Mouse (Mus musculus): Measurements from ENCODE around the gene Rrm1. TPM values are rescaled to one million over a fixed set of nuclear protein-coding genes. Genes with fewer than 3 reads are reported as not detected.
A peak's percentile ranks its signal among the peaks of the same experiment; 100 is the strongest.

Rrm1 gene
- total RNA-seq, 2 experiments from 2014 or later = 15.3 to 21.8 TPM

- TF ChIP-seq CTCF (IDR thresholded peaks at IDR 0.05) = peak; percentile 98
- Histone ChIP-seq H3K27ac (peak overlapping the region; percentile 44; the same call in 1 of the 2 replicates), H3K4me3 (peak overlapping the region; percentile 74)
- peak; percentile 92 for DNase-seq
- intact Hi-C loops (cut with DNase I) = loop anchor here (2.0 to 5.0 kb wide), 3 partner anchors 54 to 404 kb away; partner anchors contain the start of genes Olfr571 and Trim21
These were observed 71.4 kb downstream of the Rrm1 start for GRCm38 (mm10) chr7:102512814-102513435.

DNA sequence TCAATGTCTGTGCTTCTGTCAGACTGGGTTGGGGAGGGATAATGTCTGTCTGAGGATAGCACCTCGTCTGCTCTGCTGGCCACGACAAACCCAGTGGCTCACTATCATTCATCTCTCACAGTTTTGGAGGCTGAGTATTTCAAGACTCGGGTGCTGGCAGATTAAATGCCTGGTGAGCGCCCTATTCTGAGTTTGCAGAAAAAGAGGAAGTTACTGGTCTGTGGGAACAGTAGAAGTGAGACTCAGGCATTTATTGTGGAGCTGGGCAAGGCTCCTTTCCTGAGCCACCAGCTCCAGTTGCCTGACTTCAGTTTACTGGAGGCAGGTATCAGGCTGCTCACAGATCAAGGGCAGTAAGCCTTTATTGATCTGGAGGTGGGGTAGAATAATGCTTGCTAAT lies 72.6 kb downstream of the Rrm1 start:
- DNase-seq = no peak
- TF ChIP-seq CTCF (IDR thresholded peaks at IDR 0.05) = no peak
- Histone ChIP-seq H3K27ac (no peak overlapping the region), H3K4me3 (no peak overlapping the region)
- intact Hi-C loops (cut with DNase I) = loop anchor here (5.0 kb wide), 2 partner anchors 53 to 403 kb away; partner anchors contain the start of genes Olfr571 and Trim21

GRCm38 (mm10) chr7:102516261-102517050 lies 75.0 kb downstream of the Rrm1 start:
- no peak for TF ChIP-seq CTCF (IDR thresholded peaks at IDR 0.05)
- intact Hi-C loops (cut with DNase I) = no loop called here
- no peak for DNase-seq

GRCm38 (mm10) chr7:102517051-102517335 lies 75.5 kb downstream of the Rrm1 start:
- TF ChIP-seq CTCF (IDR thresholded peaks at IDR 0.05) = no peak
- no peak overlapping the region for H3K4me3 ChIP-seq
- intact Hi-C loops (cut with DNase I) = no loop called here
- no peak overlapping the region for H3K27ac ChIP-seq
- no peak for DNase-seq

More at GRCm38 (mm10) chr7:102516261-102517050, 75.0 kb downstream of the Rrm1 start:
- Histone ChIP-seq H3K27ac (no peak overlapping the region), H3K4me3 (no peak overlapping the region)

Other genes with a start within 250 kb of the Rrm1 start
- gene Nup98, start 231.5 kb upstream of the Rrm1 start, total RNA-seq (2021) = 10 to 100 TPM; 27.0 to 28.0 TPM
- 10 to 100 TPM; 27.2 to 29.4 TPM for gene Pgap2, start 231.5 kb upstream of the Rrm1 start, total RNA-seq (2021)
- gene Rhog, start 185.6 kb upstream of the Rrm1 start, total RNA-seq (2021) = 10 to 100 TPM; 14.7 to 17.0 TPM
- gene Stim1, start 173.9 kb upstream of the Rrm1 start, total RNA-seq (2021) = 100 to 1,000 TPM; 156 to 196 TPM
- gene Olfr543, start 40.0 kb downstream of the Rrm1 start, total RNA-seq (2021) = not detected
- gene Olfr544, start 46.6 kb downstream of the Rrm1 start, total RNA-seq (2021) = not detected
- gene Olfr545, start 57.9 kb downstream of the Rrm1 start, total RNA-seq (2021) = not detected
- not detected for gene Olfr547, start 93.1 kb downstream of the Rrm1 start, total RNA-seq (2021)
- not detected for gene Olfr548-ps1, start 99.2 kb downstream of the Rrm1 start, total RNA-seq (2021)
- not detected for gene Olfr549, start 108.2 kb downstream of the Rrm1 start, total RNA-seq (2021)
- gene Trim21, start 123.8 kb downstream of the Rrm1 start, total RNA-seq (2021) = 1 to 10 TPM; 2.4 to 3.4 TPM
- gene Olfr550, start 129.7 kb downstream of the Rrm1 start, total RNA-seq (2021) = under 1 TPM in 1 of 2 experiments, not detected in 1; 0.17 TPM
- not detected for gene Olfr551, start 150.2 kb downstream of the Rrm1 start, total RNA-seq (2021)
- gene Olfr552, start 156.1 kb downstream of the Rrm1 start, total RNA-seq (2021) = under 1 TPM; 0.06 to 0.20 TPM
- not detected for gene Olfr553, start 176.5 kb downstream of the Rrm1 start, total RNA-seq (2021)
- not detected for gene Olfr554, start 196.7 kb downstream of the Rrm1 start, total RNA-seq (2021)
- not detected for gene Olfr555, start 217.1 kb downstream of the Rrm1 start, total RNA-seq (2021)
- not detected for gene Olfr556, start 223.2 kb downstream of the Rrm1 start, total RNA-seq (2021)
- 1 to 10 TPM; 4.0 to 4.8 TPM for gene Trim68, start 245.6 kb downstream of the Rrm1 start, total RNA-seq (2021)